Mouse (Mus musculus) testis, adult 2 months (tissue): Measurements from ENCODE around the gene Bmp10. TPM values are rescaled to one million over a fixed set of nuclear protein-coding genes. Genes with fewer than 3 reads are reported as not detected.

Source experiments
- H3K27ac ChIP-seq: fragments of 200-500 bp; 2 replicates; pipeline ENCODE4 v1.5.1; 2012; ENCODE audit warnings: low read depth, low read length; ENCODE audit not compliant: control insufficient read depth, insufficient read depth
- H3K27me3 ChIP-seq: fragments of 200-500 bp; 2 replicates; pipeline ENCODE4 v1.6.1; 2012; ENCODE audit warnings: mild to moderate bottlenecking, low read length, moderate library complexity; ENCODE audit not compliant: control insufficient read depth, insufficient read depth
- H3K36me3 ChIP-seq: fragments of 200-500 bp; 2 replicates; pipeline ENCODE4 v1.6.1; 2012; ENCODE audit warnings: mild to moderate bottlenecking, low read length; ENCODE audit not compliant: control insufficient read depth, insufficient read depth
- H3K4me1 ChIP-seq: fragments of 200-500 bp; 2 replicates; pipeline ENCODE4 v1.6.1; 2012; ENCODE audit warnings: low read length; ENCODE audit not compliant: control insufficient read depth, insufficient read depth
- H3K4me3 ChIP-seq: fragments of 200-500 bp; 2 replicates; pipeline ENCODE4 v1.5.1; 2012; ENCODE audit warnings: low read depth, mild to moderate bottlenecking, low read length, moderate library complexity, mixed read lengths; ENCODE audit not compliant: control insufficient read depth
- CTCF ChIP-seq: fragments of 200-500 bp; IDR thresholded peaks from 2 replicates; pipeline ENCODE4 v1.5.1; 2012; ENCODE audit warnings: low read depth, mild to moderate bottlenecking, inconsistent platforms, low read length, moderate library complexity; ENCODE audit not compliant: control insufficient read depth, insufficient read depth, insufficient replicate concordance
- POLR2A ChIP-seq: fragments of 200-500 bp; IDR thresholded peaks from 2 replicates; pipeline ENCODE4 v1.6.1; 2012; ENCODE audit warnings: low read depth, mild to moderate bottlenecking, inconsistent platforms, low read length, moderate library complexity; ENCODE audit not compliant: control insufficient read depth
- polyA plus RNA-seq: library from polyadenylated mRNA; depleted of rRNA; stranded (reverse); fragments of >200 nt; gene quantifications from 2 replicates; pipeline ENCODE4 v1.2.3, GENCODE M21; 2012

The Bmp10 gene
- polyA plus RNA-seq, 1 experiment, result not detected

- Histone ChIP-seq H3K27ac (no peak overlapping the region), H3K36me3 (no peaks in the 10 kb centered on the region), H3K27me3 (no peaks in the 10 kb centered on the region), H3K4me3 (no peak overlapping the region), H3K4me1 (no peaks in the 10 kb centered on the region; the same call in 1 of the 2 replicates)
- TF ChIP-seq POLR2A, result no peak
- TF ChIP-seq CTCF, result no peak
Measured at GRCm38 (mm10) chr6:87424037-87424816, 4.6 kb upstream of the Bmp10 start.

- Histone ChIP-seq H3K4me3 (no peak overlapping the region), H3K4me1 (no peaks in the 10 kb centered on the region; the same call in 1 of the 2 replicates), H3K27ac (no peak overlapping the region), H3K27me3 (no peaks in the 10 kb centered on the region), H3K36me3 (no peaks in the 10 kb centered on the region)
- TF ChIP-seq POLR2A (no peak), CTCF (no peak)
Measured at GRCm38 (mm10) chr6:87426954-87427353, 1.8 kb upstream of the Bmp10 start.

- Histone ChIP-seq H3K36me3 (no peaks in the 10 kb centered on the region), H3K4me3 (no peak overlapping the region), H3K27me3 (no peaks in the 10 kb centered on the region), H3K4me1 (no peaks in the 10 kb centered on the region; the same call in 1 of the 2 replicates), H3K27ac (no peak overlapping the region)
- TF ChIP-seq CTCF (no peak), POLR2A (no peak)
Measured at GRCm38 (mm10) chr6:87427616-87428015, 1.2 kb upstream of the Bmp10 start.

GRCm38 (mm10) chr6:87435791-87436190 lies 7.0 kb downstream of the Bmp10 start:
- no peak for TF ChIP-seq POLR2A
- no peak for TF ChIP-seq CTCF
- no peaks in the 10 kb centered on the region for H3K4me1 ChIP-seq
- no peaks in the 10 kb centered on the region for H3K36me3 ChIP-seq
- H3K27me3 ChIP-seq, result no peaks in the 10 kb centered on the region
- no peak overlapping the region for H3K27ac ChIP-seq
- H3K4me3 ChIP-seq, result no peak overlapping the region

GRCm38 (mm10) chr6:87436745-87437144 lies 8.0 kb downstream of the Bmp10 start:
- Histone ChIP-seq H3K4me3 (no peak overlapping the region), H3K4me1 (no peaks in the 10 kb centered on the region), H3K27ac (no peak overlapping the region), H3K27me3 (no peaks in the 10 kb centered on the region), H3K36me3 (no peaks in the 10 kb centered on the region)
- TF ChIP-seq CTCF (no peak), POLR2A (no peak)

- H3K27me3 ChIP-seq, result no peaks in the 10 kb centered on the region
- no peak overlapping the region for H3K4me3 ChIP-seq
- H3K27ac ChIP-seq, result no peak overlapping the region
- no peak for TF ChIP-seq CTCF
- no peaks in the 10 kb centered on the region for H3K4me1 ChIP-seq
- no peaks in the 10 kb centered on the region for H3K36me3 ChIP-seq
Measured at GRCm38 (mm10) chr6:87443253-87443652, 14.5 kb downstream of the Bmp10 start.

- Histone ChIP-seq H3K36me3 (no peaks in the 10 kb centered on the region), H3K4me3 (no peak overlapping the region), H3K4me1 (no peaks in the 10 kb centered on the region), H3K27ac (no peak overlapping the region), H3K27me3 (no peaks in the 10 kb centered on the region)
- TF ChIP-seq CTCF (no peak), POLR2A (no peak)
Measured at GRCm38 (mm10) chr6:87445222-87445621, 16.4 kb downstream of the Bmp10 start.

GRCm38 (mm10) chr6:87447217-87447616 lies 18.4 kb downstream of the Bmp10 start:
- Histone ChIP-seq H3K4me3 (no peak overlapping the region), H3K27ac (no peak overlapping the region), H3K36me3 (no peaks in the 10 kb centered on the region), H3K27me3 (no peaks in the 10 kb centered on the region), H3K4me1 (no peaks in the 10 kb centered on the region)
- TF ChIP-seq POLR2A, result no peak
- no peak for TF ChIP-seq CTCF
